Mouse (Mus musculus) cortical plate, adult 2 months (tissue): Measurements from ENCODE around the gene Scgb2b21.
"Not testable (repeated sequence)": the region's sequence is repeated elsewhere in the genome, so short reads cannot be mapped to it uniquely, and the experiment has no call there.

Experiments used
- CTCF ChIP-seq: fragments of 200-500 bp; IDR thresholded peaks from 2 replicates; pipeline ENCODE4 v1.5.1; 2011; ENCODE audit warnings: mild to moderate bottlenecking, control low read depth, low read length; ENCODE audit not compliant: insufficient read depth; ENCODE audit errors: extremely low read depth
- POLR2A ChIP-seq: fragments of 200-500 bp; IDR thresholded peaks from 2 replicates; pipeline ENCODE4 v1.6.1; 2011; ENCODE audit warnings: mild to moderate bottlenecking, low read length, control low read depth; ENCODE audit not compliant: insufficient read depth; ENCODE audit errors: extremely low read depth

GRCm38 (mm10) chr7:33543420-33543819, 23.2 kb upstream of the Scgb2b21 start:
- TF ChIP-seq CTCF, POLR2A: not testable (repeated sequence)
